Mouse (Mus musculus) spleen, adult 18-20 months (tissue): ENCODE data around the gene Cyp2d34.

Source experiments
- DNase-seq, 2 experiments: peaks; one replicate each; pipeline ENCODE4 v3.0.0; 2022; ENCODE audit warnings: mixed read lengths in 2 of 2

Cyp2d34 gene

DNA sequence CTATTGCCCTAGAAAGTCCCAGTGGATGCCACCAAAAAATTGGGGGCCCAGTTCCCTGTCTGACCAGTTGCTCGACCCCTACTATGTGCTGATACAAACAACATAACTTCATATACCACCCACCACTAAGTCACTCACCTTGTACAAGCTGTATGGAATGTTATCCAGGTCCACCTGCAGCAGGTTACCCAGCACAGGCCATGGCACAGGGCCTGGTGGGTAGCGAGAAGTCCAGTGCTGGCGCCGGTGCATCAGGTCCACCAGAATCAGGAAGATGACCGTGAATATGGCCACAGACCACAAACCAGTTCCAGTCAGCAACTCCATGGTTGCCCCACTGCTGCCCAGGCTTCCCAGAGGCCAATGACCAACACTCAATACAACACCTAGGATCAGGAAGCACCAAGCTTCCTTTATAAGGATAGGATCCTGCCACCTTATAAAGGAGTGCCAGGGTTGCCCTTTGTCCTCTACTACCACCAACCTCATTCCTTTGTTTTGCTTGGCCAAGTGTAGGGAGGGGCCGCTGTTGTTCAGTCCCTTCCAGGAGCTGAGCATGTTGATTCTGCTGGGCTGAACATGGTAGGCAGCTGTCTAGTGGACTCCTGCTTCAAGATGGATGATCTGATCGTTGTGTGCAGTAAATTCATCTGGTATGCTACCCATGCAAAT lies at the start of gene Cyp2d34:
TSS of gene Cyp2d34 (minus strand) at position 416 of the 672 bp plus-strand sequence.
- no peak for DNase-seq

DNA sequence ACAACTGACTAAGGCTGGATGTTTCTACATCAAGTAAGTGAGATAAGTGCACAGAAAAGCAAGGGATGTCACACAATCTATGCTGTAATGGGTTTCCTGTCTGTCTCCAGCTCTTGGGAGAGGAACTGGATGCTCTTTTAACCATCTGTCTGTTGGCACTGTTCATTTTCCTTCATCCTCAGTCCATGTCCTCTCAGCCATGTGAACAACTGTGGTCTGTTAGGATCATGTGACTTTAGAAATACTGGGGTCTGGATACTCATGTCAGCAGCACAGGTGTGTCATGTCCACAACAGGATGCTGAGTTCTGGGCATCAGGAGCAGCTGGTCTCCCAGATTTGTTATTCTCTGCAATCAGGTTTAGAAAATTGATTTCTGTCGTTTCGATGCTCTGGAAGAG lies 35.6 kb upstream of the Cyp2d34 start:
- no peak for DNase-seq

DNA sequence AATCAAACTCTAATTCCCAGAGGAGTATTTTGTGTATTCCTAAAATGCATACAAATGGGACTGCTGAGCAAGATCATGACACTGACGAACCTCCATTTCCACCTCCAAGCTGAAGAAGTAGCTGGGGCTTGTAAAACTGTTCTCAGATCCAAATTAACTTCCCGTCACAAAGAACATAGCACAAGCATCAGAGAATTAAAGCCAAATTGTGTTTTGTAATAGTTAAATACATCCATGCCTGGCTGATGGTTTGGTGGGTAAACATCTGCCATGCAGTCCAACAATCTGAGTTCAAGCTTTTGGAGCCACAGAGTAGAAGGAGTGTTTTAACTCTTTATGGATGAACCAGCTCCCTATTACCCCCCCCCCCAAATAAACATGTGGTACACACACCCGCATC lies 23.6 kb upstream of the Cyp2d34 start:
- DNase-seq: no peak

DNA sequence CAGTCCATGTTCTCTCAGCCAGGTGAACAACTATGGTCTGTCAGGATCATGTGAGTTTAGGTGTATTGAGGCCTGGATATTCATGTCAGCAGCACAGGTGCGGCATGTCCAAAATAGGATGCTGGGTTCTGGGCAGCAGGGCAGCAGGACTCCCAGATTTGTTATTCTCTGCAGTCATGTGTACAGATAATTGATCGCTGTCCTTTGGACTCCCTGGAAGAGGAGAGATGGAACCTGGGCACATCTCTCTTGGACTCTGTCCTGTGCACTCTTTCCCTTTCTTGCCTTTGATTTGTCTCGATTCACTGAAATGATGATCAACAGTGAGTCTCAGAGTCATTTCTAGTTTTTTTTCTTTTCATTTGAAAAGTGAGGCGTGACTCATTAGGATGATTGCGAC lies 23.0 kb upstream of the Cyp2d34 start:
- no peak for DNase-seq

DNA sequence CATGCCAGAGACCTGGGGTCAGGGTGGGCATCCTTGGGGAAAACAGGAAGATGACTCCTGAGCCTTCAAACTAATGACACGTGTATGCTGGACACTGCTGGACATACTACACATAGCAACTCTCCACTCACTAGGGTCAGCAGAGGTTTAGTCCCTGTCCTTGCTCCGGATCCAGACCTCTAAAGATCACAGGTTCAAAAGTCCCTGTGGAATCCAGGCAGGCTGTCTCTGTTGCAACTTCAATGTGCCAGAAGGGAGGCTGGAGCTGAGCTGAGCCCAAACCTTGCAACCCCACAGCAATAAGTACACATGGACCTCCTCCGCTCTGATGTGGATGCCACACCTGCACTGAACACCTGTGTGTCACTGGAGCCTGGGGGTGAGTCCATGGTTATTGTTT lies 22.0 kb upstream of the Cyp2d34 start:
- DNase-seq: no peak

DNA sequence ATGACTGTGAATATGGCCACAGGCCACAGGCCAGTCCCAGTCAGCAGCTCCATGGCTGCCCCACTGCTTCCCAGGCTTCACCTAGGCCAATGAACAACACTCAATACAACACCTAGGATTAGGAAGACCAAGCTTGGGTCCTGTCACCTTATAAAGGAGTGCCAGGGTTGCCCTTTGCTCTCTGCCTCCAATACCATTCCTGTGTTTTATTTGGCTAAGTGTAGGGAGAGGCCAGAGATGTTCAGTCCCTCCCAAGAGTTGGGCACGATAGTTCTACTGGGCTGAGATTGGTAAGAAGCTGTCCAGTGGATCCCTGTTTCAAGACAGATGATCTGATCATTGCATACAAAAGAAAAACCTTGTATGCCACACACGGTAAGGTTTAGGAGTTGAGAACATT lies 21.2 kb upstream of the Cyp2d34 start:
- DNase-seq: no peak

DNA sequence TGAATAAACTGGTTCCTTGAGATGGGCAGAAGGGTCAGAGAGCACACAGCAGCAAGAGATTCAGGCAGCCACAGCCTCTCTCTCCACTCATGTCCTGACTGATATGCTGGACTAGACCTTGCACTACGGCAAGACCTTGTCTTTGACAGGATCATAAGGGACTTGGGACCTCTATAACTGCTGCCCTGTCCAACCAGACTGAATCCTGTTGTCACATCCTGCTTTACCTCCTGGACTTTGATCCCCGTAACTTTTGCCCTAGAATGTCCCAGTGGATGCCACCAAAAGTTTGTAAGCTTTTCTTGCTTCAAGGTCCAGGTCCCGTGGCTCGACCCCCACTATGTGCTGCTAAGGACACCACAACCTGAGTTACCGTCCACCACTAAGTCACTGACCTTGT lies 20.6 kb upstream of the Cyp2d34 start:
- no peak for DNase-seq

DNA sequence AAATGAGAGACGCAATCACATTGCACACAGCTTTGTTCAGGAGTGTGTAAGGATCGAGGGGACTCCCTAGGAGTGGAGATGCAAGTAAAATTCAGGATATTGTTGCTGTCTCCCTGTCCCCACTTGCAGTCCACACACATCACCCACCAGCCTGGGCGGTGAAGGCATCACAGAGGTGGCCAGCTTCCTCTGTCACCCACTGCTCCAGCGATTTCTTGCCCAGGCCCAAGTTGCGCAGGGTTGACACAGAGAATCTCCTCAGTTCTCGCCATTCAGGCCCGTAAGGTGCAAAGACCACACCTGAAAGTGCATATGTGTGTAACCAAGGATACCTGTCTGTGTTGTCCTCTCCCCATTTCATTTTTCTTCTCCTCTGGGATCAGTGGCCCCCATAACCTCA lies 19.5 kb upstream of the Cyp2d34 start:
- DNase-seq: no peak

DNA sequence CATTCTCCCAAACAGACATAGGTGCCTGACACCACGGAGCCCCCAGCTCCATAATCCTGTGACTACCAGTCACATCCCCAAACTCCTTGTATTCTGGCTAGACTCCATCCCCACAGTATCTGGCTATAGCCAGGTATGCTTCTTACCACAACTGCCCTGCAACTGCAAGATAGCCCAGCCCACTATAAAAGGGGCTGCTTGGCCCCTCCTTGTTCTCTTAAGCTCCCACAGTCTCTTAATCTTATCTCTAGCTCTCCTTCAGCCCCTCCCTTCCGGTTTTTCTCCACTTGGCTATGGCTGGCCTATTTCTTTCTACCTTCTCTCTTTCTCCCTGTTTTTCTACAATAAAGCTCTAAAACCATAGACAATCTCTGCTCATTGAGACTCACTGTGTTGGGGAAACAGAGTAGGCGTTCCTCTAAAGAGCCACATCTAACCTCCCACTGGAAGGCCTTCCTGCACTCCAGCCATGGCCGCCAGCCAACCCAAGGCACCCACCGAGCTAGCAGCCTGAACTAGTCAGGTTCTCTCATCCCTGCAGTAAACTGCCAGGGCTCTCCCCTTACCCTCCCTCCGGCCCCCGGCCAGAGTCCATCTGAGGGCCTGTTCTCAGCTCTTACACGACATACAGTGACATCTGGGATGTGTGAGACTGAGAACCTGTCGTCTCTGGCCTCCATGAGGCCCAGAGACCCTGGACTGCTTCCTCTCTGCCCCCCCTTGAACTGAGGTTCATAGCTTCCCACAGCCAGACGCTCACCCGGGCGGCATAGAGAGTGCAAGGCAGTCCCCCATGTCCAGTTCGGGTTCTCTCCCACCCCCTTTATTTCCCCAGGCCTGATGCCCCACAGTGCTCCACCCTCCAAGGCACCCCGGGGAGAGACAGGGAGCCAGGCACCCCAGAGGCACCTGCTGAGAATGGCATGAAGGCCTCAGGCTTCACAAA lies 16.7 kb upstream of the Cyp2d34 start:
- no peak for DNase-seq

DNA sequence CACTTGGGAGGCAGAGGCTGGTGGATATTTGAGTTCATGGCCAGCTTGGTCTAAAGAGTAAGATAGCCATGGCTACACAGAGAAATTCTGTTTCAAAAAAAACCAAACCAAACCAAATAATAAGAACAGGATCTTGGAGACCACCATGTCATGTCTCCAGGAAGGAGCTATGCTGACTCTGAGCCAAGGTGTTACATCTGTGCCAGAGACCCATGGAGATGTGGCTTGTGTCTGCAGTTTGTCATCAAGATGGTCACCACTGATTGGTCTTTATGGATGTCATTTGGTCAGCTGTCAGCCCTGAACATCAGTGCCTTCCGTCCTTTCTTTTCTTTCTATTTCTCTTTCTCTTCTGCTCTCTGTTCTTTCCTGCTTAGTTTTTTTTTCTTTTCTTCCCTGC lies 14.2 kb upstream of the Cyp2d34 start:
- DNase-seq: no peak

DNA sequence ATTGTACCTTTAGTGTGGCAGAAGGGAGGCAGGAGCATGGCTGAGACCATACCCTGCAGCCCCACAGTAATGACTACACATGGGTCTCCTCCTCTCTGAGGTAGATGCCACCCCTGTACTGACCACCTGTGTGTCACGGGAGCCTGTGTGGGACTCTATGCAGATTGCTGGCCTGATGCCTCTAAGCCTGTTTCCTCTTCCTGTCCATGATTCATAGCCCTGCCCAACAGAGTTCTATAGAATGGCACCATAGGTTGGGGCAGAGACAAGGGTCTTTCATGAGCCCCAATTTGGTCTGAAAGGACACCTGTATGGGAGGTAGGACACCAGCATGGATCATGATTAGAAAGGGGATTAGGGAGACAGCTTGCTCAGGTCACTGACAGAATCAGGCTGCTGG lies 1.2 kb upstream of the Cyp2d34 start:
- no peak for DNase-seq

DNA sequence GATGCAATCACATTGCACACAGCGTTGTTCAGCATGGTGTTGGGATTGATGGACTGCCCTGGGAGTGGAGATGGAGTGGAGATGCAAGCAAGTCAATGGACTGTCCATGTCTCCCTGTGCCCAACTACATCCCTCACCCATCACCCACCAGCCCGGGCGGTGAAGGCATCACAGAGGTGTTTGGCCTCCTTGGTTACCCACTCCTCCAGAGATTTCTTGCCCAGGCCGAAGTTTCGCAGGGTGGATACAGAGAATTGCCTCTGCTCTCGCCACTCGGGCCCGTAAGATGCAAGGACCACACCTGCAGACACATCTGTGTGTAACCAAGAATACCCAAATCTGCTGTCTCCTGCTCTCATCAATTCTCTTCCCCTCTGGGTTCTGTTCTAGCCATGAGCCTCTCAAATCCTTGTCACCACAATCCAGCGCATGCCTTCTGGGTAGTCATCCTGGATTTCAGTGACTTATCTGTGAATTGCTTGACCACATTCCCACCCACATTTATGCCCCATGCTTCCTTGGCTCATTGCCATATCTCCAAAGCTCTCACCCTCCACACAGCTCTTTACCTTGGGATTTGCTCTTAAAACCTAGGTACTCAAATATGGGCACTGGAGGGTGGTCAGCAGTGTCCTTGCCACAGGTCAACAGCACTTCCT lies 2.3 kb downstream of the Cyp2d34 start:
- no peak for DNase-seq

DNA sequence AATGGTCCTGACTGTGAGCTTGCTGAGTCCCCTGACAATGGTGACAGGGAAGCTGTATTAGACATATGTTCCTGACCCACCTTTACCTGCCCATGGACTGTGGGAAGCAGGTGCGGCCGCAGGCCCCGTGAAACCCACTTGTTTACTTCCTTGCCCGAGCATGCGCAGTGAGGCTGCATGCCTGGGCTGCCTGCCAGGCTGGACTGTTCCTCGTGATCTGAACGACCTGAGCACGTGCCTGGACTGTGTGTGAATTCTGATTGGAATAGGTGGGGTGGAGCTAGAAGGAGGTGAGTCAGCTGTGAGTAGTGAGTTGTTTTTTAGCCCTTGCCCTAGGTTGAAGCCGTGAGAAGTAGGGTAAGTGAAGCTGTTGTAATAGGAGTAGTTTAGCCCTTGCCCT lies 38.1 kb downstream of the Cyp2d34 start:
- DNase-seq: no peak

DNA sequence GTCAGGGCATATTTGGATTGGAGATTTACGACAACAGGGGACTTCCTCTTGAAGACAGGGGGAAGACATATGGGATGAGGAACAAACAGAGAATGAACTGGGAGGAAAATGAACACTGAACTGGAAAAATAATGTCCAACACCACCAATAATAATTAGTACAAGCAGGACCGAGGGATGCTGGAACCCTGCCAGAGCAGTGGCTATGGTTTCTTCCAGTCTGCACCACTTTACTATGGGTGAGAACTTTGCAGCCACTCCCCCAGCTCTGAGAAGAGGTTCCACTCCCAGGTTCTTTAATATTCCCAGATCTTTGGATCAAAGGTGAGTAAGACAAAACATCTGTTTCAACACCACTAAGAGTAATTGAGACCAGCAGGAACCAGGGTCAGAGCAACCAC lies 41.7 kb downstream of the Cyp2d34 start:
- no peak for DNase-seq

DNA sequence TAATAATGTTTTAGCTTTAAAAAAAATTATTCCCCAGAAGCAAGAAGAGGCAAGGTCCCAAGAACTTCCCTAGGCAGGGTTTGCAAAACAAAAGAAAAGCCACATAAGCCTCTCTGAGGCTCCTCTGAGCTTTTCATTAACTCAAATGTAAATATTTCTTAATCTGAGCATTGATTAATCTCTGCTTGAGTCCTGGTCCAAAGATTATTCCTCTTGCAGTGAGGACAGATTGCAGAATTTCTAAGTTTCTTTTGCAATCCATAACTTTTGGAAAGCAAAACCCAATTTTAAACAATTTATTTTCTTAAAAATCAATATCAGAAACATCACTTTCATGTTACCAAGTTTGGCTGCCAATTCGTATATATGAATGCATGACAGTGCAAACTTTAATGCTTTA lies 47.9 kb downstream of the Cyp2d34 start:
- DNase-seq: no peak
